Mouse (Mus musculus): ENCODE measurements around the gene Nck2. TPM values are rescaled to one million over a fixed set of nuclear protein-coding genes. Genes with fewer than 3 reads are reported as not detected.

The Nck2 gene
- total and polyA plus RNA-seq, 3 experiments: 11.7 to 15.3 (median 11.9) TPM

GRCm38 (mm10) chr1:43534060-43534760 lies 89.8 kb downstream of the Nck2 start:
- Histone ChIP-seq H3K4me1 (ENCODE audit: control insufficient read depth, insufficient read depth, low read length) (peaks cover 17% of the 10 kb centered on the region), H3K9ac (ENCODE audit: low read depth, low read length) (no peak overlapping the region), H3K27me3 (ENCODE audit: control insufficient read depth, insufficient read depth, low read length) (no peaks in the 10 kb centered on the region), H3K36me3 (ENCODE audit: control insufficient read depth, insufficient read depth, low read length) (peaks cover 37% of the 10 kb centered on the region), H3K4me3 (no peak overlapping the region), H3K79me2 (replicated peaks; ENCODE audit: control insufficient read depth, insufficient read depth, low read length) (peaks cover 4% of the 10 kb centered on the region), H3K27ac (no peak overlapping the region)
- TF ChIP-seq CTCF (IDR thresholded peaks at IDR 0.05): no peak
- TF ChIP-seq EP300 (IDR thresholded peaks at IDR 0.05; ENCODE audit: insufficient read depth, low read depth, low read length): no peak
- no peak for TF ChIP-seq POLR2A (IDR thresholded peaks at IDR 0.05; ENCODE audit: insufficient read depth, low read depth, low read length)
- DNase-seq: no peak
- 56% methylated on average over 5 of the region's 5 CpGs for whole genome bisulfite sequencing
- intact Hi-C loops (cut with DNase I): loop anchor here (5.0 kb wide), 1 partner anchor 67 kb away; no protein-coding TSS in a partner anchor

- TF ChIP-seq CTCF (IDR thresholded peaks at IDR 0.05) (no peak), POLR2A (IDR thresholded peaks at IDR 0.05; ENCODE audit: insufficient read depth, low read depth, low read length) (no peak), EP300 (IDR thresholded peaks at IDR 0.05; ENCODE audit: insufficient read depth, low read depth, low read length) (no peak)
- DNase-seq: peak in 1 of 2 experiments; percentile 15
- no peak overlapping the region for H3K9ac ChIP-seq (ENCODE audit: low read depth, low read length)
- no peak overlapping the region for H3K4me3 ChIP-seq
- WGBS: 32% methylated on average over 6 of the region's 6 CpGs
- H3K4me1 ChIP-seq (ENCODE audit: control insufficient read depth, insufficient read depth, low read length): peaks cover 17% of the 10 kb centered on the region
- no peak overlapping the region for H3K27ac ChIP-seq
- H3K36me3 ChIP-seq (ENCODE audit: control insufficient read depth, insufficient read depth, low read length): peaks cover 31% of the 10 kb centered on the region
- H3K27me3 ChIP-seq (ENCODE audit: control insufficient read depth, insufficient read depth, low read length): no peaks in the 10 kb centered on the region
- H3K79me2 ChIP-seq (replicated peaks; ENCODE audit: control insufficient read depth, insufficient read depth, low read length): peaks cover 4% of the 10 kb centered on the region
- intact Hi-C loops (cut with DNase I): loop anchor here (5.0 kb wide), 1 partner anchor 233 kb away; no protein-coding TSS in a partner anchor
Measured at GRCm38 (mm10) chr1:43535519-43536000, 91.2 kb downstream of the Nck2 start.

- peaks cover 11% of the 10 kb centered on the region for H3K4me1 ChIP-seq (ENCODE audit: control insufficient read depth, insufficient read depth, low read length)
Measured at GRCm38 (mm10) chr1:43536266-43536665, 91.9 kb downstream of the Nck2 start.

GRCm38 (mm10) chr1:43537021-43537420 lies 92.6 kb downstream of the Nck2 start:
- 86% methylated on average over 3 of the region's 3 CpGs for WGBS
- Histone ChIP-seq H3K36me3 (ENCODE audit: control insufficient read depth, insufficient read depth, low read length) (peaks cover 27% of the 10 kb centered on the region), H3K4me1 (ENCODE audit: control insufficient read depth, insufficient read depth, low read length) (peaks cover 11% of the 10 kb centered on the region), H3K27me3 (ENCODE audit: control insufficient read depth, insufficient read depth, low read length) (no peaks in the 10 kb centered on the region), H3K79me2 (replicated peaks; ENCODE audit: control insufficient read depth, insufficient read depth, low read length) (peaks cover 6% of the 10 kb centered on the region), H3K27ac (no peak overlapping the region), H3K4me3 (no peak overlapping the region), H3K9ac (ENCODE audit: low read depth, low read length) (no peak overlapping the region)
- no peak for DNase-seq
- intact Hi-C loops (cut with DNase I): loop anchor here (5.0 kb wide), 1 partner anchor 235 kb away; no protein-coding TSS in a partner anchor
- TF ChIP-seq EP300 (IDR thresholded peaks at IDR 0.05; ENCODE audit: insufficient read depth, low read depth, low read length): no peak
- TF ChIP-seq CTCF (IDR thresholded peaks at IDR 0.05): no peak
- TF ChIP-seq POLR2A (IDR thresholded peaks at IDR 0.05; ENCODE audit: insufficient read depth, low read depth, low read length): no peak

More at GRCm38 (mm10) chr1:43536266-43536665, 91.9 kb downstream of the Nck2 start:
- TF ChIP-seq CTCF (IDR thresholded peaks at IDR 0.05): no peak
- TF ChIP-seq EP300 (IDR thresholded peaks at IDR 0.05; ENCODE audit: insufficient read depth, low read depth, low read length): no peak
- no peak for TF ChIP-seq POLR2A (IDR thresholded peaks at IDR 0.05; ENCODE audit: insufficient read depth, low read depth, low read length)
- DNase-seq: no peak
- H3K4me3 ChIP-seq: no peak overlapping the region
- intact Hi-C loops (cut with DNase I): loop anchor here (5.0 kb wide), 1 partner anchor 234 kb away; no protein-coding TSS in a partner anchor
- H3K27me3 ChIP-seq (ENCODE audit: control insufficient read depth, insufficient read depth, low read length): no peaks in the 10 kb centered on the region
- no peak overlapping the region for H3K27ac ChIP-seq
- H3K9ac ChIP-seq (ENCODE audit: low read depth, low read length): no peak overlapping the region
- peaks cover 29% of the 10 kb centered on the region for H3K36me3 ChIP-seq (ENCODE audit: control insufficient read depth, insufficient read depth, low read length)
- H3K79me2 ChIP-seq (replicated peaks; ENCODE audit: control insufficient read depth, insufficient read depth, low read length): peaks cover 6% of the 10 kb centered on the region
- WGBS: 77% methylated on average over 2 of the region's 2 CpGs

- H3K9ac ChIP-seq (ENCODE audit: low read depth, low read length): no peak overlapping the region
- no peaks in the 10 kb centered on the region for H3K27me3 ChIP-seq (ENCODE audit: control insufficient read depth, insufficient read depth, low read length)
- peaks cover 27% of the 10 kb centered on the region for H3K36me3 ChIP-seq (ENCODE audit: control insufficient read depth, insufficient read depth, low read length)
- peaks cover 11% of the 10 kb centered on the region for H3K4me1 ChIP-seq (ENCODE audit: control insufficient read depth, insufficient read depth, low read length)
- intact Hi-C loops (cut with DNase I): loop anchor here (5.0 kb wide), 1 partner anchor 235 kb away; no protein-coding TSS in a partner anchor
- DNase-seq: no peak
- no peak overlapping the region for H3K4me3 ChIP-seq
- H3K79me2 ChIP-seq (replicated peaks; ENCODE audit: control insufficient read depth, insufficient read depth, low read length): peaks cover 6% of the 10 kb centered on the region
- H3K27ac ChIP-seq: no peak overlapping the region
- TF ChIP-seq EP300 (IDR thresholded peaks at IDR 0.05; ENCODE audit: insufficient read depth, low read depth, low read length) (no peak), POLR2A (IDR thresholded peaks at IDR 0.05; ENCODE audit: insufficient read depth, low read depth, low read length) (no peak), CTCF (IDR thresholded peaks at IDR 0.05) (no peak)
Measured at GRCm38 (mm10) chr1:43537496-43537895, 93.1 kb downstream of the Nck2 start.

- Histone ChIP-seq H3K4me1 (ENCODE audit: control insufficient read depth, insufficient read depth, low read length) (peaks cover 9% of the 10 kb centered on the region), H3K9ac (ENCODE audit: low read depth, low read length) (no peak overlapping the region), H3K27ac (no peak overlapping the region), H3K36me3 (ENCODE audit: control insufficient read depth, insufficient read depth, low read length) (peaks cover 27% of the 10 kb centered on the region), H3K27me3 (ENCODE audit: control insufficient read depth, insufficient read depth, low read length) (no peaks in the 10 kb centered on the region), H3K79me2 (replicated peaks; ENCODE audit: control insufficient read depth, insufficient read depth, low read length) (peaks cover 4% of the 10 kb centered on the region; the same call in 1 of the 2 replicates), H3K4me3 (no peak overlapping the region)
- 30% methylated on average over 2 of the region's 2 CpGs for WGBS
- DNase-seq: no peak
- TF ChIP-seq POLR2A (IDR thresholded peaks at IDR 0.05; ENCODE audit: insufficient read depth, low read depth, low read length): no peak
- no peak for TF ChIP-seq CTCF (IDR thresholded peaks at IDR 0.05)
- no peak for TF ChIP-seq EP300 (IDR thresholded peaks at IDR 0.05; ENCODE audit: insufficient read depth, low read depth, low read length)
- intact Hi-C loops (cut with DNase I): loop anchor here (5.0 kb wide), 1 partner anchor 236 kb away; no protein-coding TSS in a partner anchor
Measured at GRCm38 (mm10) chr1:43538716-43539115, 94.3 kb downstream of the Nck2 start.

Measured in heart, adult 2 months (tissue).